Mouse (Mus musculus) left cerebral cortex, postnatal 14 days (tissue): Measurements from ENCODE around the gene Pfdn5. TPM values are rescaled to one million over a fixed set of nuclear protein-coding genes. Genes with fewer than 3 reads are reported as not detected.

Experiments
- DNase-seq, 2 experiments: peaks; one replicate each; pipeline ENCODE4 v3.0.0; 2021 to 2022; ENCODE audit warnings: low spot score in 2 of 2, mixed read lengths in 1 of 2
- intact Hi-C: fragments of 180-260 bp; cut with DNase I; formaldehyde crosslinking; loops from one replicate; pipeline ENCODE4 v1.15.1; 2025
- long read RNA-seq, 2 experiments: library from polyadenylated mRNA; stranded (forward); transcript quantifications; one replicate each; pipeline ENCODE4 v2.0.0; 2021
- total RNA-seq, 2 experiments: library from RNA; stranded (reverse); gene quantifications; 2 replicates each; pipeline ENCODE4 v1.2.3; 2021

Gene Pfdn5
- total RNA-seq, result 100 to 1,000 TPM; 313 to 315 TPM
- long read RNA-seq, experiment 1, transcript Pfdn5-205 (6 exons, 1,062 nt), result major isoform, 82 of 90 reads
- long read RNA-seq, experiment 1, partial matches to known transcripts, result 0 of 90 reads
- long read RNA-seq, experiment 1, other reads (novel, unspliced or antisense), result 5 of 90 reads
- long read RNA-seq, experiment 2, transcript Pfdn5-205 (6 exons, 1,062 nt), result major isoform, 87 of 93 reads
- long read RNA-seq, experiment 2, partial matches to known transcripts, result 0 of 93 reads
- long read RNA-seq, experiment 2, other reads (novel, unspliced or antisense), result 2 of 93 reads

DNA sequence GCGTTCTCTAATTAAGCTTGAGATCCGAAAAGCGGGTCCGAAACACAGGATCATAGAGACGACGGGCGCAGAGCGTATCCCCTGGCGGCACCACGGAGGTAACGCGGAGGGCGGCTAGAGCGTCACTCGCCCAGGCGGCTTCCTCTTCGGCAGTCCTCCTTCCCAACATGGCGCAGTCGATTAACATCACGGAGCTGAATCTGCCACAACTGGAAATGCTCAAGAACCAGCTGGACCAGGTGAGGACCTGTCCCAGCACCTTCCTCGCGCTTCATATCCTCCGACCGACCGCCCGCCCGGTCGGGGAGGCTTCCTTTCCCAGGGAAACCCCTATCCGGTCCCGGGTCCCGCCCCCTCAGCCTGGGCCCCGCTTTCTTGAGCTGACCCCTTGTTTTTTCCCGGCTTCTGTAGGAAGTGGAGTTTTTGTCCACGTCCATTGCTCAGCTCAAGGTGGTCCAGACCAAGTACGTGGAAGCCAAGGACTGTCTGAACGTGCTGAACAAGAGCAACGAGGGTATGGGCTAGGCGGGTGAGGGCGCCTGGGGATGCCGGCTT, at the start of gene Pfdn5:
TSS of gene Pfdn5 (plus strand) at position 95 of the 555 bp plus-strand sequence.
- intact Hi-C loops, result loop anchor here (5.0 kb wide), 1 partner anchor 39 kb away; no protein-coding TSS in a partner anchor
- peak; percentile 78 to 89 for DNase-seq

DNA sequence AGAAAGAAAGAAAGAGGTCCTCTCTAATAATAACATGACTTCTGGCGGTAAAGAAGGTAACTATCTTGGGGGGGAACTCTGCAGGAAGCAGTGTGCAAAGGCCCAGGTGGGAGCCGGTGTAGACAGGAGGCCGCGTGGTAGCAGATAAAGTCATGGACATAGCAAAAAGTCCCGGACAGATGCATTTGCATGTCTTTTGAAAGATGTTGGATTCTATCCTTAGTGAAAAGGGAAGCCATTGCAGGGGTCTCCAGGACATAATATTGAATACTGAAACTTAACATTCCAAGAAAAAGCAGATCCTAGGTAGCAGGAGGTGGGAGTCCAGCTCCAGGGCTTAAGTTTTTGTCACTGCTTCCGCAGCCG, 47.2 kb upstream of the Pfdn5 start:
- no peak for DNase-seq
- intact Hi-C loops, result loop anchor here (2.0 kb wide), 1 partner anchor 32 kb away; no protein-coding TSS in a partner anchor

DNA sequence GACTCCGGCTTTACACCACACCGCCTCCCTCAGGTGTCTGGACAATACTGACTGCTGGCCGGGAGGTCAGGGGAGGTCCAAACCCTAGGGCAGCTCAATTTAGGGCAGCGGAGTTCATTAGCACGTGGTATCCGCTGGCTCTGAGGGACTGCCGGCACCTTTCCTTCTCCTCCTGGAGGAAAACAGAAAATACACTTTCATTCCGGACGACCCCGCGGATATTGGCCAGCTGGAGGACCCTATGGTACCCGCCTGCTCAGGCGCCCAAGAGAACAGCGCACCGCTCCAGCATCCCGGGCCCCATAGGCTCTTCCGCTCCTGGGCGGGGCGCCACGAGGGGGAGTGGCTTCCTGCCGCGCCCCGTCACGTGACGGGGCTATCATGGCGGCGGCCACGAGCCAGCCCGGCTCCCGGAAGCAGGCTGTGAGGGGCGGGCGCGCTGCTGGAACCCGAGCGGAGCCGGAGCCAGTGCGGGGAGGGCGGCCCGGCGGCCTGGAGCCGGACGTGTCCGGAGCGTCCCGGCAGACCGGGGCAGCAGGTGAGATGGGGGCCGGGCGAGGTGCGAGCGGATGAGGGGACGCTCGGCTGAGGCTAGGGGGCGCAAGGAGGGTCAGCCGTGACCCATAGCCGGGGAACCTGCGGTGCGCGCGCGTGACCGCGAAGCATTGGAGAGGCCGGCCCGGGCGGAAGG, 46.7 kb upstream of the Pfdn5 start, which contains the start of gene Mfsd5:
TSS of gene Mfsd5 (plus strand) at position 363 of the 691 bp plus-strand sequence.
- DNase-seq, result peak; percentile 84 to 86
- intact Hi-C loops, result loop anchor here (2.0 kb wide), 1 partner anchor 32 kb away; no protein-coding TSS in a partner anchor

DNA sequence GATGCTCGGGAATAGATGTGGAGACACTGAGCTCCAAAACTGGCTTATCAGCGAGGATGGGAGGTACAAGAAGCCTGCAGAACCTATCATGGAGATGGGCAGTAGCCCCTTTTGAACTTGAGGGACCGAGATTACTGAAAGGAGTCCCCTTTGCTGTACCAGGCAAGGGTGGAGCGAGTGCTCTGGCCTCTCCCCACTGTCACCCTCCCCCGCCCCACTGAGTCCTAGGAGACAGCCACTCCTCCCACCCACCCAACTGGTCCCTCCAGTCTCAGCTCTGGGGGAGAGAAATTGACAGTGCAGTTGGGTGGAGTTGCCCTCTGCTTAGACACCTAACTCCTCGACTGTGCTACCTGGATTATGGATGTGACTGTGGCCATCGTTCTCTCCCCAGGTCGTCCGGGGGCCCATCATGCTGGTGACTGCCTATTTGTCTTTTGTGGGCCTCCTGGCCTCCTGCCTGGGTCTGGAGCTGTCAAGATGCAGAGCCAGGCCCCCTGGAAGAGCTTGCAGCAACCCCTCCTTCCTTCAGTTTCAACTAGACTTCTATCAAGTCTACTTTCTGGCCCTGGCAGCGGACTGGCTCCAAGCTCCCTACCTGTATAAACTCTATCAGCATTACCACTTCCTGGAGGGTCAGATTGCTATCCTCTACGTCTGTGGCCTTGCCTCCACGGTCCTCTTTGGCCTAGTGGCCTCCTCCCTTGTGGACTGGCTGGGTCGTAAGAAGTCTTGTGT, 46.0 kb upstream of the Pfdn5 start:
- intact Hi-C loops, result loop anchor here (2.0 kb wide), 1 partner anchor 33 kb away; no protein-coding TSS in a partner anchor

DNA sequence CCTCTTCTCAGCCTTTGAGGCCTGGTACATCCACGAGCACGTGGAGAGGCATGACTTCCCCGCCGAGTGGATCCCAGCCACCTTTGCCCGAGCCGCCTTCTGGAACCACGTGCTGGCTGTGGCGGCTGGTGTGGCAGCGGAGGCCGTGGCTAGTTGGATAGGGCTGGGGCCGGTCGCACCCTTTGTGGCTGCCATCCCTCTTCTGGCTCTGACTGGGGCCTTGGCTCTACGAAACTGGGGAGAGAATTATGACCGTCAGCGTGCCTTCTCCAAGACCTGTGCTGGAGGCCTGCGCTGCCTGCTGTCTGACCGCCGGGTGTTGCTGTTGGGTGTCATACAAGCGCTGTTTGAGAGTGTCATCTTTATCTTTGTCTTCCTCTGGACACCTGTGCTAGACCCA, 45.3 kb upstream of the Pfdn5 start:
- no peak for DNase-seq
- intact Hi-C loops, result no loop called here

More for the DNA sequence above, 46.0 kb upstream of the Pfdn5 start:
- no peak for DNase-seq

DNA sequence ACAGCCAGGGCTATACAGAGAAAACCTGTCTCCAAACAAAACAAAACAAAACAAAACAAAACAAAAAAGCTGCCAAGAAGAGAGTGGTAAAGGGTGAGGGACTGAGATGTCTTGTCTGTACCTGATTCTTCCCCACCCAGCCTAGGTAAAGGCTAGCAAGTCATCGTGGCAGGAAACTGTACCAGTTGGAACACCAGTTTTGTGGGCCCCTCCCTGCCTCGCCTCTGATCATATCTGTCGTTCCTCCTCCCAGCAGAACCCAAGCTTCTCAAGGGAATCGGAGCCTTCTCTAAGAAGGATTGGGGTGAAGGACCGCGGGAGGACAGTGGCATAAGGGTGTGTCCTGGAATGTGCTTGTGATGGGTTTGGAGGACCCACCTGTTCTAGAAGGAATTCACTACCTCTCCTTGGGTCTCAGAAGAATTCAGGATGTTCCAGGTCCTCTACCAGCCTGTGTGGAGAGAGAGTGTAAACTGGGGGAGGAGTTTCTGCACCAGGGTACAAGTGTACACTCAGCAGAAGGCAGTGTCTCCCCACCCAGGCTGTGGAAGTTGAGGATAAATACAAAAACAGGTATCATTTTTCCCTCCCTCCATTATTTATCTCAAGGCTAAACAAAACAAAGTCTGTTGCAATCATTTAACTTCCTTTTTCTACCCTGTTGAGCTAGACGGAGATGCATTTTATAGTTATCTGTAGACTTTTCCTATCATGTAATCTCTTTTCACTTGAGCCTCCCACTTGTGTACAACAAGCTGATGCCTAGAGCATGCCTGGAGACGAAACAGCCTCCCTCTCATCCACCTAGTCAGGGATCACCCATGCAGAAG, 43.2 kb upstream of the Pfdn5 start:
- intact Hi-C loops, result no loop called here
- DNase-seq, result no peak

DNA sequence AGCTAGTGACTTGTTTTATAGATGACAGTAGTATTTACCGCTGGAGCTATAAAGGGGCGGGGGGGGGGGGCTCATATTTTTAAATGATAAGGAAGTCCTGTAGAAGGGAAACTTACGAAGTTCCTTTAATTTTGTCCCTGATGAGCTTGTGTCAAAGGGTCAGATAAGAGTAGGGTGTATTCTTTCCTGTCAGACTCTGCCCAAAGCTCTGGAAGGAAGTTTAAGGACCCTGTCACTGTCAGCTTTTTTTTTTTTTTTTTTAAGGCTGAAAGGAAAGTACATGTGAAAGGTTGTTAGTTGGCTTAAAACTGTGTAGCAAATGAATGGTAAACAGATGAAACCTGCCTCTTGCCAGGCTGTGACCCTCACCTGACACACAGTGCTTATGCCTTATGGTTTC, 42.3 kb upstream of the Pfdn5 start:
- intact Hi-C loops, result no loop called here
- DNase-seq, result no peak

DNA sequence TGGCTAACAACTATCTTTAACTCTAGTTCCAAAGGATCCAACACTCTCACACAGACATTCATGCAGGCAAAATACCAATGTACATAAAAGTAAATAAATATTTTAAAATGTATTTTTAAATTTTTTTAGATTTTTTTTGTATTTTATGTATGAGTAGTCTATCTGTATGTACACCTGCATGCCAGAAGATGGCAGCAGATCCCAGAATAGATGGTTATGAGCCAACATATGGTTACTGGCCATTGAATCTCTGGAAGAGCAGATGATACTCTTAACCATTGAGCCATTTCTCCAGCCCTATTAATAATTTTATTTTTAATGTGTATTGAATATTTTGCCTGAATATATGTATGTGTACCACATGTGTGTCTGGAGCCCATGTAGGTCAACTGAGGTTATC, 38.5 kb upstream of the Pfdn5 start:
- peak; percentile 41 to 58 for DNase-seq
- intact Hi-C loops, result loop anchor here (5.0 kb wide), 1 partner anchor 40 kb away; the partner anchor contains the start of gene Pfdn5

DNA sequence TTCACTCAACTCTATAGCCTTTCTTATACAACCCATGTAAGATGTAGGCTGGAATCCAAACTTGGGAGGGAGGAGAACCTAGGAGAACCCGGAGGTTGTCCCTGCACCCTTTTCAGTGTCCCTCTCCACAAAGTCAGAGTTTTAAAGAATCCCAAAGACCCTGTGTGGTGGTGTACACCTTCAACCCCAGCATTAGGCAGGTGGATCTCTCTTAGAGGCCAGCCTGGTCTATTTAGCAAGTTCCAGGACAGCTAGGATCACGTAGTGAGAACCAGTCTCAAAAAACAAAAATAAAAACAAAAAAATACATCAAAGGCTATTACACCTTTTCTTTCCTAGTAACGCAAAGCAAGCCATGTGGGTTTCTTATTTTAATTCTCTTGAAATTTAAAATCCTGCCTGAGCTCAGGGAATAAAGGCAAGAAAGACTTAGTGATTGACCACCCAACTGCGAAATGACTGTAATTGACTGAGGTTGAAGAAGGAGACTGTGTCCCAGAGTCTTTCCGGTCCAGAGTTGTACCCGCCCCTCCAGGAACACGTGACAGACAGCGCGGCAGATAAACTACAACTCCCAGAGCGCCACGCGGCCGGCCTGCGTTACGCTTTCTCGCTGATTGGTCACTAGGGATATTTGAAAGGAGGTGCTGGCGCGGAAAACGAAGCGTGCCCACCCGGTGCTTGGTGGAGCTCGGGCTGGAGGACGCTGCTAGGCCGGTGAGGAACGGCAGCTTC, 30.1 kb upstream of the Pfdn5 start, which contains the start of gene Espl1:
TSS of gene Espl1 (plus strand) at position 634 of the 735 bp plus-strand sequence.
- intact Hi-C loops, result no loop called here
- DNase-seq, result peak; percentile 95

DNA sequence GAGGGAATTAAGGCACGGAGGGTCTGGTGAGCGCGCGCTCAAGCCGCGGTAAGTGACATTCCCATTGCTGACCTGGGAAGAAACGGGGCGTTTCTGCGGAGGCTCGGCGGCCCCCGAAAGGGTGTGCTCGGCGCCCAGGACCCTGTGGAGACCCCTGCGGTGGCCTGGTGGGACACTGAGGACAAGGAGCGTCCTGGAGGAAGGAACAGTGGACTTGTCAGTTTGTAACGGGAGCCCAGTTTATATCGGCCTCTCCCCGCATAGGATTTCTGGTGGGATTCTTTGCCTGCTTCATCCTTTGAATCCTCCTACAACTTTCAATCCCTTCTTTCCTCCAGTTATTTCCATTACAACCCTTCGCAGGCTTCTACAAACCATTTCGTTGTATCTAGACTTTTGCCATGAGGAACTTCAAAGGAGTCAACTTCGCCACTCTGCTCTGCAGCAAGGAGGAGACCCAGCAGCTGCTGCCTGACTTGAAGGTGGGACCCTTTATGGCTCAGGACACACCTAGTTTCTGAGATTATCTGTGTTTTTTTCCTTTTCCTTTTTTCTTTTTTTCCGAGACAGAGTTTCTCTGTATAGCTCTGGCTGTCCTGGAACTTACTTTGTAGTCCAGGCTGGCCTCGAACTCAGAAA, 29.4 kb upstream of the Pfdn5 start:
- DNase-seq, result no peak
- intact Hi-C loops, result no loop called here

DNA sequence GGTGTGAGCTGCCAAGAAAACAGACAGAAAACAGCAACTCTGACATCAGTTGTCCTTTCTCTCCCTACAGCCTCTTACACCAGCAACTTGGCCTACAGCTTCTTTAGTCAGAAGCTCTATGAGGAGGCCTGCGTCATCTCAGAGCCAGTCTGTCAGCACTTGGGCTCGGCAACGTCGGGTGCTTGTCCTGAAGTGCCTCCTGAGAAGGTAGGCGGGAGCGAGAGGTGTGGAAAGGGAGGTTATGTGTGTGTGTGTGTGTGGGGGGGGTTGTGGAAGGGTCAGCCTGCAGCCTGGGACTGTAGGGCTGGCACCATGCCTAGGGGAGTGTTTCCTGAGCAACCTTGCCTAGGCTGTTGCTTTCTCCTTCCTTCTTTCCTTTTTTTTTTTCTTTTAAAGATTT, 23.4 kb upstream of the Pfdn5 start:
- intact Hi-C loops, result no loop called here

DNA sequence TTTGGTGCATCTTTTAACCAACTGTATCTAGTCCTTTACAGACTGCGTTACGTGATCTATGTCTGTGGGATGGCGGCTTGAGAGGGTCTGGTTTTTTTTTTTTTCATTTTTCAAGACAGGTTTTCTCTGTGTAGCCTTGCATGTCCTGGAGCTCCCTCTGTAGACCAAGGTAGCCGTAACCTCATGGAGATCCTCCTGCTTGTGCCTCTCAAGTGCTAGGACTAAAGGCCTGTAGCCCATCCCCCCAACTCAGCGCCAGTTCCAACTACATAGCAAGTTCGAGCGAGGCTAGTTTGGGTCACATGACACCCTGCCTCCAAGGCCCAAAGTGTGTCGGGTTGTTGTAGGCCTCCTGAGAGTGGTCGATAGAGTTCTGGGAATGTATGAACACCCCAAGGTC, 17.2 kb upstream of the Pfdn5 start:
- DNase-seq, result no peak
- intact Hi-C loops, result no loop called here

More for the DNA sequence above, 23.4 kb upstream of the Pfdn5 start:
- no peak for DNase-seq

DNA sequence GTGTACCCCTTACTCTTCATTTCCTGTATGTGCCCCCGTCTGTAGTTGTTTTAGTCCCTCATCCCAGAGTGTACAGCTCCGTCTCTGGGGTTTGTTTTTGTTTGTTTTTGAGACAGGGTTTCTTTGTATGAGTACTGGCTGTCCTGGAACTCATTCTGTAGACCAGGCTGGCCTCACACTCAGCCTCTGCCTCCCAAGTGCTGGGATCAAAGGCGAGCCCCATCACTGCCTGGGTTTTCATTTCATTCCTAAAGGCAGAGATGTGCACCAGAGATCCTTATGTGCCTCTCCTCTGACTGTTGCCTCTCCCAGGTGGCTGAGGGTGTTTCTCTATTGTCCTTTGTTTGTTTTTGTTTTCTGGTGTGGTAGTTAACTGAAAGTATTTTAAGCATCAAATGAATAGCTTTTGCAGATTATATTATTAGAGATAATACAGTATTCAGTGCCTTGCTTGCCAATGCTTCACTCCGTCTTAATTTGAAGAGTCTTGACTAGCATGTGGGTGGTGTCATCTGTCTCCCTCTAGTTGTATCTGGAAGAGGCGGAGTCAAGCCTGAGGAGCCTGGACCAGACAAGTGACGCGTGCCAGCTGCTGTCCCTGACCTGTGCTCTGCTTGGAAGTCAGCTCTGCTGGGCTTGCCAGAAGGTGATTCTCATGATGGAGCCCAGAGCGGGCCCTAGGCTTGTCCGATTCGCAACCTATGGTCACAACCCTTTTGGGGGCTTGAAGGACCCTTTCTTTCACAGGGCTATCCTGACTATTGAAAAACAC, 15.7 kb upstream of the Pfdn5 start:
- DNase-seq, result no peak
- intact Hi-C loops, result no loop called here

DNA sequence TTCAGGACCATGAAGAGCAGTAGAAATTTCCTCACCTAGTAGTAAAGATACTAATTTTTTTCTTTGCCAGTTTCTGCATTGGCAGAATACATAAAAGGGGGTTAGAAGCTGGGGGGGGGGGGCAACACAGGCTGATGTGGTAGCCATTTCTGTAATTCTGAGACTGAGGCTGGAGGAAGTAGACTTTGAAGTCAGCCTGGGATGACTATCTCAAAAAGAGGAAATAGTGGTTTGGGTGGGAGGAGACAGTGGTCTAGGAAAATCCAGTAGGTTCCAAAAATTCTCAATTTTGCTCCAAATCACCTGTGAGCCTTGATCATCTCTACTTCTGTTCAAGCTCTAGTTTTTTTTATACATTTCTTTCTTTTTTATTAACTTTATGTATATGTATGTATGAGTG, 14.4 kb upstream of the Pfdn5 start:
- DNase-seq, result no peak
- intact Hi-C loops, result no loop called here

DNA sequence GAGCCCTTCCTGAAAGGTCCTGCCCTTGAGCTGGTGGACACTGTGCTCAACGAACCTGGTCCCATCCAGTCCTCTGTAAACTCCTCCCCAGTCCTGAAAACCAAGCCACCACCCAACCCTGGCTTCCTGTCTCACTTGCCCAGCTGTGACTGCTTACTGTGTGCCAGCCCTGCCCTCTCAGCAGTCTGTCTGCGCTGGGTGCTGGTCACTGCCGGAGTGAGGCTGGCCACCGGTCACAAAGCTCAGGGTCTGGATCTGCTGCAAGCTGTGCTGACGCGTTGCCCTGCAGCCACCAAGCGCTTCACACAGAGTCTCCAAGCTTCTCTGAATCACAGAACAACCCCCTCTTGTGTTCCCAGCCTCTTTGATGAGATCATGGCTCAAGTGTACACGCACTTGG, 10.6 kb upstream of the Pfdn5 start:
- DNase-seq, result peak; percentile 11 to 30
- intact Hi-C loops, result no loop called here

DNA sequence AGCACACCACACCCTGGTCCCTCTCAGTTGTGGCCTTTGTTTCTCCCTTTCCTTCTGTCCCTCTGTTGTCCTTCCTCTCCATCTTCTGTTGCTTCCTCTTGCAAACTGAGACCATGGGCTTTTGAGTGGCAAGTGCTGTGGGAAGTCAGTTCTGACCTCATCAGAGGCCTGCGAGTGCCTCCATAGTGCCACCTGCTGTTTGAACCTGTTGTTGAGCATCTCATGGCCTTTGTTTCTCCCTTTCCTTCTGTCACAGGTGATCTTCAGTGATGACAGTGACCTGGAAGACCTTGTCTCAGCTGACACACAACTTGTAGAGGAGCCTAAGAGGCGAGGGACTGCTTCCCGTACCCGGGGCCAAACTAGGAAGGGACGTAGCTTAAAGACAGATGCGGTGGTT, 9.7 kb upstream of the Pfdn5 start:
- peak; percentile 59 to 75 for DNase-seq
- intact Hi-C loops, result no loop called here
